Mouse (Mus musculus) frontal cortex, adult 2 months (tissue): ENCODE data around the gene Smco4. TPM values are rescaled to one million over a fixed set of nuclear protein-coding genes. Genes with fewer than 3 reads are reported as not detected.

ENCODE experiments used
- polyA plus RNA-seq: library from polyadenylated mRNA; depleted of rRNA; stranded (reverse); fragments of >200 nt; gene quantifications from 2 replicates; pipeline ENCODE4 v1.2.3, GENCODE M21; 2012; rRNA removed

Gene Smco4
- polyA plus RNA-seq, 1 experiment, result 4.0 TPM

Other genes with a start within 250 kb of the Smco4 start
- 44.0 and 48.7 TPM in 2 replicates for gene Med17, start 213.5 kb upstream of the Smco4 start, polyA plus RNA-seq
- 32.3 and 38.9 TPM in 2 replicates for gene Taf1d, start 187.2 kb upstream of the Smco4 start, polyA plus RNA-seq
- 31.3 and 34.6 TPM in 2 replicates for gene 4931406C07Rik, start 187.0 kb upstream of the Smco4 start, polyA plus RNA-seq
- gene Cep295, start 135.6 kb upstream of the Smco4 start, polyA plus RNA-seq, result 19.7 and 22.3 TPM in 2 replicates
- gene Deup1, start 134.5 kb downstream of the Smco4 start, polyA plus RNA-seq, result 0.08 and 0.11 TPM in 2 replicates
- gene Slc36a4, start 216.3 kb downstream of the Smco4 start, polyA plus RNA-seq, result 21.5 and 23.6 TPM in 2 replicates